Mouse (Mus musculus): ENCODE results near the gene Slc35g3. TPM values are rescaled to one million over a fixed set of nuclear protein-coding genes. Genes with fewer than 3 reads are reported as not detected.

The Slc35g3 gene
- total RNA-seq (2017) = not detected in 2 replicates

DNA sequence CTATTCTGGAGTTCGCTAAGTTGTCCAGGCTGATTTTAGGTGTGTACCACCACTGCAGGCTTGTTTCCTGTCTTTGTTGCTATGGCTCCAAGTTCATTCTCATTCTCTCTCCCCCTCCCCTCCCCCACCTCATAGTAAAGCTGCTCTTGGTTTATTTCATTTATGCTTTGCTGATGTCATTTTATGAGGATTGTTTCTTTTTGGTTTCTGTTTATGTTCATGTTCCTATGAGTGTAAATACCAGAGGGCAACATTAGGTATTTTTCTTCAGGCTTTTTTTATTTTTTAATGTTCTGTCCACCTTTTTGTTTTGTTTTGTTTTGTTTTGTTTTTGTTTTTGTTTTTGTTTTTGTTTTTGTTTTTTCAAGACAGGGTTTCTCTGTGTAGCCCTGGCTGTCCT, at the start of gene Slc35g3:
TSS of gene Slc35g3 (minus strand) at position 101 of the 400 bp plus-strand sequence.
- no peak for ATAC-seq (replicated peaks; ENCODE audit: low read depth, poor library complexity, severe bottlenecking)

DNA sequence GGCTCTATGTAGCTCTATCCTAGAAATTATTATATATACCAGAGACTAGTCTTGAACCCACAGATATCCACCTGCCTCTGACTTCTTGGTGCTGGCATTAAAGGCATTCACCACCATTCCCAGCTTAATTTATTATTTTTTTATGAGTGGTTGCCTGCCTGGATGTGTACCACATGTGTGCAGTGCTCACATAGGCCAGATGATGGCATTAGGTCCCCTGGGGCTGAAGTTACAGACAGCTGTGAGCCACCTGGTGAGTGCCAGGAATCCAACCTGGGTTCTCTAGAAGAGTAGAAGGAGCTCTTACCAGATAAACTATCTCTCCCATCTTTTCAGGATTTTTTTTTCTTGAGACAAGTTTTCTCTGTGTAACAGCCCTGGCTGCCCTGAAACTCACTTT, 48.5 kb upstream of the Slc35g3 start:
- no peak for ATAC-seq (replicated peaks; ENCODE audit: low read depth, poor library complexity, severe bottlenecking)

DNA sequence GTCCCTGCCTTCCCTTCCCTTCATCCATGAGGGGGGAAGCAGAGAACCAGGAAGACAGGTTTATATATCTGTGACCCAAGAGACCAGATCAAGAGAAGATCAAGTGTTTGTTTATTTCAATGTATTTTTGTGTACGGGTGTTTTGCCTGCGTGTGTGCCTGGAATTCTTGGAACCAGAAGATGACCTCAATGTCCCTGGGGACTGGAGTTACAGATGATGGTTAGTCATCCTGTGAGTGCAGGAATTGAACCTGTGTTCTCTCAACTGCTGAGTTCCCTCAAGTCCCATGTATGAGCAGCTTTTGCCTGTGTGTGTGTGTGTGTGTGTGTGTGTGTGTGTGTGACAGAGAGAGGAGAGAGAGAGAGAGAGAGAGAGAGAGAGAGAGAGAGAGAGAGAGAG, 45.9 kb upstream of the Slc35g3 start:
- ATAC-seq (replicated peaks; ENCODE audit: low read depth, poor library complexity, severe bottlenecking) = no peak

DNA sequence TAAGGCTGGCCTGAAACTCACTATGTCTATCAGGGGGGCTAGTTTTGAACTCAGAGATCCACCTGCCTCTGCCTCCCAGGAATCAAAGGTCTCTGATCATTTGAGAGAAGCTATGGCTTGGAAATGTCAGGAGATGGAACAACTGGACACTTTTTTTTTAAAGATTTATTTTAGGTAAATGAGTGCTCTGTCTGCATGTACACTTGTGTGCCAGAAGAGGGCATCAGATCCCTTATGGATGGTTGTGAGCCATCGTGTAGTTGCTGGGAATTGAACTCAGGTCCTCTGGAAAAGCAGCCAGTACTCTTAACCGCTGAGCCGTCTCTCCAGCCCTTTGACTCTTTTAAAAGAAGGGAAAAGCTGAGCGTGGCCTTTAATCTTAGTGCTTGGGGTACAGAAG, 44.6 kb upstream of the Slc35g3 start:
- ATAC-seq (replicated peaks; ENCODE audit: low read depth, poor library complexity, severe bottlenecking) = no peak

DNA sequence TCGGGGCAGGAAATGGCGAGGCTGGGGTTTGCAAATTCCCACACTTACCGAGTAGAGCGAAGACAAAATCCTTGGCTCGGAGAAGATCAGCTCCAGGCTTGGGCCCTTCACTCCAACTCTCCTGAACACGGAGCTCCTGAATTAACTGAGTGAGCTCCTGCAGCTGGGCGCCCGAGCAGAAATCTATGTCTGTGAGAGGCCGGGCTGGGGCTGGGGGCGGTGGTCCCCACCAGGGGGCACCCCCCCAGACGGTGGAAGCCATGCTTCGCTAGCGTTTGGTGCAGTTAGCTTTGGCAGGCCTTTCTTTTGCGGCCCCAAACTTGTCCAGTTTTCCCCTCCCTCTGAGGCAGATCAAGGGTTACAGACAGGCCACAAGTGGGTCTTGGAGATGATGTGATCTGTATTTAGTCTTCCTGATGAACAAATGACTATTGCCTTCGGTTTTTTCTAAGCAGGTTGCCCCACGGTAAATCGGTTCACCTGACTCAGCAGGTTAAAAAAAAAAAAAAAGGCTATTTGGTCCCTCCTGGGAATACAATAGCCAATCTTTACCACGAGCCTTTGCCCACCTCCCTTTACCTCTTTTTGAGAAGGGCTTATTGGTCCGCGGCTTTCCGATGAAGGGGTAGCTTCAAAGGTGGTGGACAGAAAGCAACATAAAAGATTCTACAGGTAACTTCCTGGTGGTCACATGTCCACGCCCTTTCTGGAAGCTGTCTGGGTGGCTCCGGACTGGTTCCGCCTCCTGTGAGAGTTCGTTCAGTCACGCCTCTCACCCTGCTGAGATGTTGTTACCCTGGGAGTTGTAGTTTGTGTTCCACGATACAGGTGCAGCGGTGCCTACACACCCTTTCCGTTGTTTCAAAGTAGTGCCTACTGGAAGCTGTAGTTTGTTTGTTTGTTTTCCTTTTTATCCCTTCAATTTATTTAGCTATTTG, 43.5 kb upstream of the Slc35g3 start, which contains the start of gene Tmem102:
TSS of gene Tmem102 (minus strand) at position 653 of the 938 bp plus-strand sequence.
- ATAC-seq (replicated peaks; ENCODE audit: low read depth, poor library complexity, severe bottlenecking) = no peak

DNA sequence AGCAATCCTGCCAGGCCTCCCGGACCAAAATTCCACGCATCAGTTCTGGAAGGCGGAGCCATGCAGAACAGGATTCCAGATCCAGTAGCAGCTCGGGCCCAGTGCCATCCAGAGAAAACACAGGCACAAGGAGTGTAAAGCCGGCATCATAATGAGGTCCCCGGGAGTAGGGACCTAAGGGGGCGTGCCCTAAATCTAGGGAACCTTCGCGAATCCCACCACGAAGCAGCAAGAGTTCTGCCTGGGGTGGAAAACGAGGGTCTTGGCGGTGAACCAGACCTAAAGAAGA, 42.8 kb upstream of the Slc35g3 start:
- no peak for ATAC-seq (replicated peaks; ENCODE audit: low read depth, poor library complexity, severe bottlenecking)

DNA sequence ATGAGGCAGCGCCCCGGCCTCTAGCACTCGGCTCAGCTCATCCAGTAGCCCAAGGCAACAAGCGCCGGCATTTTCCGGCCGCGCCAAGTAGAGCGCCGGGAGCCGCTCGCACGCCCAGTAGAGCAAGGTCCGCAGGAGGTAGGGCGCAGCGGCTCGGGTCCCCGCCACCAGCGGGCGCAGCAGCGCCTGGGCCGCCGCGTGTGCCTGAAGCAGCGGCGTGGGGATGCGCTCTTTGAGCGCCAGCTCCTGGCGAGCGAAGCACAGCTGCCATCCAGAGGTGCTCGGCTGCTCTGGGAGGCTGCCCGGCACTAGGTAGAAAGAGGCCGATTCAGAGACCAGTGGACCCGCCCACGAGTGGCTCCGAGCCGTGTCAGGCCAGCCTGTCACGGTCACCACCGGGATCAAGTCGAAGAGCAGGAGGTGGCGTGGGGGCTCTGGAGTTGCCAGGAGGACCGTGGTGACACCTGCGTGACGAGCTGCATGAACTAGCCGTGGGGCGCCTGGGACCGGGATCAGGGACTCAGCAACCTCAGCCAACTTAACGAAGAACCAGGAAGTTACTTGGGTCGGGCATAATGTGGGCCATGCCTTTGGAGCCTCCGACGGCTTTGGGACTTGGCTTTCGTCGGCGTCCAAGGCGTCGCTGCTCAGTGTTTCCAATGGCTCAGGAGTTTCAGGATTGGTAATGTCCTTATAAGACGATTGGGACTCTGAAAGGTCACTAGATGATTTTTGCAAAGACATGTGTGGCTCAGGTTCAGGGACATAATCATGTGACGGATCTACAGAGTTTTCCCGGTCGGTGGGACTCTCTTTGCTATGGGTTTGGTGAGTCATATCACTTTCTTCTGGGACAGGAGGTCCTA, 42.3 kb upstream of the Slc35g3 start:
- ATAC-seq (replicated peaks; ENCODE audit: low read depth, poor library complexity, severe bottlenecking) = peak; percentile 55

DNA sequence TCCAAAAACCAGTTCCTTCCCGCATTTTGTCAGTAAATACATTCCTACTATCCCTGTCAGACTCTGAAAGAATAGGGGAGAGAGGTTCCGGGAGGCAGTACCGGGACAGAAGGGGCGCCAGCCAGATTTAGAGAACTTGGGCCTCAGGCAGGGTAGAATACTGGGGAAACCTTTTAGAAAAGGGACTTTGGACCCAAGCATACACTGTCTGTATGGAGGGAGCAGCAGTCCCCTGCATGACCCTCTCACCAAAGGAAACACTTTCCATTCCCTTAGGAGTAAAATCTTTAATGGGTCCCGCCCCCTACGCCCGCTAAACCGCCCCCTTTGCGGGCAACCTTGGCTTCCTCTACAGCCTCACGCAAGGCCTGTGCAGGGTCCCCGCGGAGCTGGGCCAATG, 41.6 kb upstream of the Slc35g3 start:
- ATAC-seq (replicated peaks; ENCODE audit: low read depth, poor library complexity, severe bottlenecking) = no peak; the same call in 1 of the 2 replicates

DNA sequence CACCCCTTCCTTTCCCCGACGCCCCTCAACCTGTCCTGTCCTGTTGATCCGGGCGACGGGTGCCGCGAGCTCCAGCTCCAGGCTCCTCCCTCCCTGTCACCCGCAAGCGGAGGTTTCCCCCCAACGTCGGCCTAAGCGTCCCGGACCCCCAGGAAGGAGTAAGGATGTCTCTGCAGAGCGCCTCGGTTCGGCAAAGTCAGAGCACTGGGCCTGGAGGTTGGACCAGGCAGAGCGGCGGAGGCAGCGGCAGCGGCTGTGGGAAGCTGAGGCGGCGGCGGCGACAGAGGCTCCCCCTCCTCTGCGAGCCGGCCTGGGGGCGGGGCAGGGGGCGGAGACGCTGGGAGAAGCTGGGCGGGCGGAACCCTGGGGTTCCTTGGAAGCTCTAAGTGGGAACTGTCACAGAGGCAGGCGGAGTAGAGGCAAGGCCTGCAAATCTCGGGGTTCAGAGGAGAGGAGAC, 40.9 kb upstream of the Slc35g3 start:
- peak; percentile 52 for ATAC-seq (replicated peaks; ENCODE audit: low read depth, poor library complexity, severe bottlenecking)

DNA sequence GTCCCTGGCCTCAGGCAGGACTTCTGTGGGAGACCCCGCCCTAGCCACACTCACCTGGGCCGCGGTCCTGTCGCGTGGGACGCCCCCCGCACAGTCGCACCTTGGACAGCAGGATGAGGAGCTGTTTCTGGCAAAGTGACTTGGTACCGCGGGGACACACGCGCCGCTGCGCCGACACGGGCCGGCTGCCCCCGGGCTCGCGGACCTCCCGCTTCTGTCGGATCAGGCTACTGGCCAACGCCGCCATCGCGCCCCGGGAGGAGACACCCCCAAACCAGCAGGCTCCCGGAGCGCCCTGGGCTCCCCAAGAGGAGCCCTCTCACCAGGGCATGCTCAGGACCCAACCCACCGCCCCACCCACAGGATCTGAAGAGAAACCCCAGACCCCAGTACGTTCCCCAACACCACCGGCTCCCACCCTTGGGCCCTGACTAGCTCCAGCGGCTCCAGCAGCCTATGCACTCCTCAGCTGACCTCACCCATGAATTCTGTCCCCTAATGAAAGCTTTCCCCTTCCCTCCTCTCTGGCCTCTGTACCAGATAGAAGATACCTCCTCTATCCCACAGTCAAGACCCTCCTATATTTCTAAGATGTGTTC, 39.7 kb upstream of the Slc35g3 start, which contains the start of gene Fgf11:
TSS of gene Fgf11 (minus strand) at position 479 of the 599 bp plus-strand sequence.
- ATAC-seq (replicated peaks; ENCODE audit: low read depth, poor library complexity, severe bottlenecking) = no peak

DNA sequence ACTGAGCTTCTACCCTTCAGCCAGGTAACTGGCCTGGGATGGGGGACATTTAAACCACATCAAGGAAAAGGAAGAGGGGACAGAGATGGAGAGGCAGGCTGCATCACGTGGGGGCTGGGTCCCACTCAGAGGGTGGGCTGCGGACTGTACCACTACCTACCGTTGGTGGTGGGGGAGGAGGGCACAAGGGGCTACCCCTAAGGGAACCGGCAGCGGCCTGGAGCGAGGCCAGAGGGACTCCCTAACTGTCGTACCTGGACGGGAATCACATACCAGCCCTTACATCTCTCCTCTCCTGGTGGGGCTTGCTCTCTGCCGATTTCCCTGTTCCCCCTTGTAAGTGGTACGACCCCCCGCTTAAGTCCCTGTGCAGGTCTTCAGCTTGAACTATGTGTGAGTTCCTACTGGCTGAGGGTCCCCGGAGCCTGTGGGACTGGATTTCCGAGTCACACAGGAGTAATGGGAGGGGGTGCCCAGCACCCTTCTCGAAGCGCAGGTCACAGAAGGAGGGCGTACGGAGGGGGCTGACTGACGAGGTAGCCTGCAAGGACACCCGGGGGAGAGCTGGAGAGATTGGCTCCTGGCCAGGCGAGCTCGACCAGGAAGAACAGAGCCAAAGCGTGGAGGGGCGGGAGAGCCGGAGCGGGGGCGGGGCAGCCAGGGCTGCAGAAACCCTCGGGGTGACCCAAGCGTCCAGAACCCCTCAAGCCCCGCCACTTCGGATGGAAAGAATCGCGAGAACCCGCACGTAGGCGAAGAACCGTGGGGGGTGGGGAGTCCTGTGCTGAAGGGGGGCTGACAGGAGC, 38.8 kb upstream of the Slc35g3 start:
- no peak for ATAC-seq (replicated peaks; ENCODE audit: low read depth, poor library complexity, severe bottlenecking)

DNA sequence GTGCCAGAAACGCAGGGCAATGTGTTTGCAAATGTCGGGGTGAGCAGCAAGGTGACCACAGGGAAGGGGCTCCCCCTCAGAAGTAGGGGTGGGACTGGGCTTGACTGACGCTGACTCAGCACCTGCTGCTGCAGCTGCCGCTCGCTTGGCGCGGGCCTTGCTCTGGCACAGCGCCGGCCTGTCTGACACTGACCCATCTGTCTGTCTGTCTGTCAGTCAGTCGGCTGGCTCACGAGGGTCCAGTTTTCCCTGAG, 38.3 kb upstream of the Slc35g3 start:
- no peak; the same call in 1 of the 2 replicates for ATAC-seq (replicated peaks; ENCODE audit: low read depth, poor library complexity, severe bottlenecking)

DNA sequence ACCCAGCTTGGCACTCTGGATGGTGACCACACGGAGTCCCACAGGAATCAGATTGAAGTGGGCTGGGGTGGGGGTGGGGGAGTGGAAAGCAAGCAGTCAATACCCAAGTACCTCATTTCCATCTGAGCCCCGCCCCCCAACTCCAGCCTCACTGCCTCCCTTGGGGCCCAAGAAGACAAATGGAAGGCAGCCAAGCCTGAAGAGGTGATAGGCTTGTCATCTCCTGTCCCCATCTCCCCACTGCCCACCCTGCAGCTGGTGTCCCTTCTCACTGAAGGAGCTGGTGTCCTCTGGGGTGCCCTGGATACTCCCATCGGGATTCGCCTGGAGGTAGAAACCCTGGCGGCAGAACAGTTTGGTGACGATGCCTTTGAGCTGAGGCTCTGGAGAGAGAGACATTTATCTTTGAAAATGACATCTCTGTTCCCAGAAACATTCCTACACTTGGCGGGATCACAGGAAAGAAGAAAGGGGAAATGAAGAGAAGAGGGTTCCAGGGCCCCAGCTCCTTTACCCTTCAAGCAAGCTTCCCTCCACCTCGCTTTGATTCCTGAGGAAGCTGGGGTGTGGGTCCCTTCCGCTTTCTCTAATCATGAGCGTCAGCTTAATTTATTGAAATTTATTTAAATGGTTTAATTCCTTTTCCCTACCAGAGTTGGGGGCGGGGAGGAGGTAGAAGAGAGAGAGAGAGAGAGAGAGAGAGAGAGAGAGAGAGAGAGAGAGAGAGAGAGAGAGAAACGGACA, 37.8 kb upstream of the Slc35g3 start:
- ATAC-seq (replicated peaks; ENCODE audit: low read depth, poor library complexity, severe bottlenecking) = no peak

DNA sequence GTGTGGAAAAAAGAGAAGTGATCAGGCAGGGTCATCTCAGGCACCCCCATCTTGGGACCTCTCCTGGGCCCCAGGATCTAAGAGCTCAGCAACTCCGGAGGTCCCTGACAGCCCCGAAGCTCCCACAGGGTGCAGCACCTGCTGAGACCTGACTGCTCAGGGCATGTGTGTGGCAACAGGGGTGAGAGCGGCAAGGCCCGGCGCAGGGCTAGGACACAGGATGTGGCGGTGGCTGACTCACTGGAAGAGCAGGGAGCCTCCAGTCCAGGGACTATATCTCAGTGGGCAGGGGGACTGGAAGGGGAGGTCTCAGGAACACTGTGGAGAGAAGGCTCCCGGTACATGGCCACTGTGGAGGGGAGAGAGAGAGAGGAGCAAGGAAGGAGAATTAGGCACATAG, 36.2 kb upstream of the Slc35g3 start:
- no peak for ATAC-seq (replicated peaks; ENCODE audit: low read depth, poor library complexity, severe bottlenecking)

DNA sequence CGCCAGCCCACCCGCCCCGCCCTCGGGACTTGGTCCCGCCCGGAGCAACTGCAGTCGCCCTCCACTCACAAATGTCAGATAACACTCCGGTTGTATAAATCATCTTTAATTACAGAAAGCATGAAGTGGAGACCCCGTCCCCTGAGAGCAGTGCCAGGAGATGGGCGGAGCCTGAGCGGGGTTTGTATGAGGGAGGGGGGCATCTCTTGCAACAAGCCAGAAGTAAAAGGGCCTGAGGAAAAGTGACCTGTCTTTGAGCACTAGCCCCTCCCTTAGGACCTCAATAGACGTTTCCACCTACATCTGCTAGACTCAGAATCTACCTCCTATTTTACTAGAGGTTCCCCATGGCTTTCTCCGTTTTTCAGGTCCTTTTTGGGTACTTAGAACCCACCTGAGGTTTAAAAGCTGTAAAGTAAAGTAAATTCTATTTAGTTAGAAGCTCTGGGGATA, 34.2 kb upstream of the Slc35g3 start:
- no peak for ATAC-seq (replicated peaks; ENCODE audit: low read depth, poor library complexity, severe bottlenecking)

DNA sequence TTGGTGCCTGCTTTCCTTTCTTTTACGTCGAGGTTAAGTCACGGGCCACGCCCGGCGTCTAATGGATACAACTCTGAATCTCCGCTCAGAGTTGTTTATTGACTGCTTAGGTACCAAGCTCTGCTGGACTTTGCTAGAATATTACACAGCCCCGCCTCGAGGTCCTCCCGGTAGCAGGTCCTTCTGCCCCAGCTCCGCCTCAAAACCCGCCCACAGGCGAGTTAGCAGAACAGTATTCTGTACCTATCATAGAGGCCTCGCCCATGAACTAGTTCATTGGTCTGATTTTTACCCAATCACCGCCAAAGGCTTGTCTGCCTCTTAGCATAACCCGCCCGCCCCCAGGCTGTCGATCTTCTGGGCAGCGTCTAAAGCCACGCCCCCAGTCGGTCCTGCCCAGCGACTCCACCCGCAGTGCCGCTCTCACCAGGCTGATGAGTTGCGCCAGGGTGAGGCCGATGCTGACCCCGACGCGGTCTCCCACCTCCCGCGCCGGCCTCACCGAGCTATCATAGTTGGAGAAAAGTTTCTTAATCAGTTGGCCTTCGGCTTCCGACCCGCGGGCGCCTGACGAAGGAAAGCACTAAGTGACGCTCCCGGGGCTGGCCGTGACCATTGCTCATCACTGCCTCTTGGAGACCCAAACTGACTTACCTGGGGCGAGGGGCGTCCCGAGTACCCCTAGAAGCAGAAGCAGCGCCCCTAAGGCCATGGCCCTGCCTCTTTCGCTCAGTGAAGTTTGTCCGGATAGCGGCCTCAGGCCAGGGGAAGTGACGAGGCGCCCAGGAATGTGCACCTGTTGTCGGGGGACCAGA, 33.6 kb upstream of the Slc35g3 start, which contains the start of gene Chrnb1:
TSS of gene Chrnb1 (minus strand) at position 776 of the 815 bp plus-strand sequence.
- peak; percentile 98 for ATAC-seq (replicated peaks; ENCODE audit: low read depth, poor library complexity, severe bottlenecking)

DNA sequence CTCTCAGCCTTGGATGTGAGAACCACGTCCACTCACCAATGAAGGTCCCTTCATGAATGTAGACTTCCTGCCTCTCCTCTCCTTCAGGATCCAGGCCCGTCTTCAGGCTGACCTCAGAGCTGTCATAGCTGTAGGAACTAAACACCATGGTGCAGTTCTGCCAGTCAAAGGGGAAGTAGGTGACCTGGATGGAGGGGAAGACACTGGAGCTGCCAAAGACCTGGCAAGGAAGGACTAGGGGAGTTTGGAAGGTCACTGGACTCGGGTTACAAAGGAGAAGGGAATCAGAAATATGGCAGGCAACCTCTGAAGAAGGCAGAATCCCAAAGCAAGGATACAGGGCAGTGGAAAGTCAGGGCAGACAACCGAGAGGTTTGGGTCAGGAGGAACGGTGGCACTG, 31.7 kb upstream of the Slc35g3 start:
- no peak for ATAC-seq (replicated peaks; ENCODE audit: low read depth, poor library complexity, severe bottlenecking)

DNA sequence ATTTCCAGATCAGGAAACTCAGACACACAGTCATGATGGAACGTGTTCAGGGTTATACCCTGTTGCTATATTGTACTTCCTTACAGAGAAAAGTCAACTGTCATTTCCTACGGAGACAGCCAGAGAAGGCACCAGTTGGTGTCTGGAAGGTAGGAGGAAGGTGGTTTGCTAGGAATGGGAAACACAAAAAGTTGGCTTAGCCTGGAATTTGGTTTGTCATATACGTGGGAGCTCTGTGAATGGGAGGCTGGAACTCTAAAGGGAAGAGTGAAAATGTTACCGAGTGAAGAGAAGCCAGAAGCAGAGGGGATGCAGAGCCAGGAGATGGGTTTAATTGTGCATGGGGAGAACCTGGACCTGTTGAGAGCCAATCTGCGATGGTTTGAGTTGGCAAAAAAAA, 29.7 kb upstream of the Slc35g3 start:
- no peak for ATAC-seq (replicated peaks; ENCODE audit: low read depth, poor library complexity, severe bottlenecking)

All from common myeloid progenitor, adult 5-6 weeks (primary cell).